Mouse (Mus musculus) ES-Bruce4 (cell line): Measurements from ENCODE around the gene Ncor2. TPM values are rescaled to one million over a fixed set of nuclear protein-coding genes. Genes with fewer than 3 reads are reported as not detected.

Experiments used
- H3K27ac ChIP-seq: 2 replicates; pipeline ENCODE4 v1.5.1; 2012; ENCODE audit warnings: low read length, inconsistent platforms; ENCODE audit not compliant: insufficient read depth
- H3K27me3 ChIP-seq: 2 replicates; pipeline ENCODE4 v1.6.1; 2012; ENCODE audit warnings: mild to moderate bottlenecking, low read length, inconsistent platforms; ENCODE audit not compliant: control insufficient read depth, poor library complexity, insufficient read depth, severe bottlenecking
- H3K36me3 ChIP-seq: 2 replicates; pipeline ENCODE4 v1.6.1; 2012; ENCODE audit warnings: inconsistent platforms, mild to moderate bottlenecking, low read length, moderate library complexity; ENCODE audit not compliant: control insufficient read depth, poor library complexity, insufficient read depth, severe bottlenecking
- H3K4me1 ChIP-seq: one replicate; pipeline ENCODE4 v1.8.1; 2011; ENCODE audit warnings: low read length; ENCODE audit not compliant: control insufficient read depth, insufficient read depth
- H3K4me3 ChIP-seq: 2 replicates; pipeline ENCODE4 v1.5.1; 2011; ENCODE audit warnings: low read depth, mild to moderate bottlenecking, low read length
- H3K9ac ChIP-seq: 2 replicates; pipeline ENCODE4 v1.6.1; 2012; ENCODE audit warnings: low read depth, mild to moderate bottlenecking, inconsistent platforms; ENCODE audit not compliant: poor library complexity, severe bottlenecking
- H3K9me3 ChIP-seq: replicated peaks from 2 replicates; pipeline ENCODE4 v1.6.1; 2012; ENCODE audit warnings: mild to moderate bottlenecking, low read length, inconsistent platforms; ENCODE audit not compliant: control insufficient read depth, poor library complexity, insufficient read depth, severe bottlenecking
- CTCF ChIP-seq: IDR thresholded peaks from one replicate; pipeline ENCODE4 v1.8.1; 2011; ENCODE audit warnings: low read depth, low read length
- EP300 ChIP-seq: IDR thresholded peaks from 2 replicates; pipeline ENCODE4 v1.6.1; 2011; ENCODE audit warnings: low read depth, low read length; ENCODE audit not compliant: insufficient read depth
- POLR2A ChIP-seq: IDR thresholded peaks from one replicate; pipeline ENCODE4 v1.8.1; 2011; ENCODE audit warnings: low read length; ENCODE audit not compliant: insufficient read depth
- polyA plus RNA-seq: library from polyadenylated mRNA; stranded (reverse); fragments of >200 nt; gene quantifications from 2 replicates; pipeline ENCODE4 v1.2.4, GENCODE M21; 2011; ENCODE audit warnings: low read depth; ENCODE audit not compliant: missing spikeins, insufficient read depth, insufficient read length

Gene Ncor2
- polyA plus RNA-seq, 1 experiment = 57.5 TPM

- H3K9me3 ChIP-seq = no peaks in the 10 kb centered on the region
- no peaks in the 10 kb centered on the region for H3K27me3 ChIP-seq
- no peaks in the 10 kb centered on the region for H3K36me3 ChIP-seq
- no peak overlapping the region for H3K27ac ChIP-seq
- H3K4me3 ChIP-seq = no peak overlapping the region
- TF ChIP-seq POLR2A (no peak), CTCF (no peak), EP300 (no peak)
- no peak overlapping the region for H3K9ac ChIP-seq
- peaks cover 34% of the 10 kb centered on the region for H3K4me1 ChIP-seq
These were observed 23.6 kb downstream of the Ncor2 start for GRCm38 (mm10) chr5:125155451-125155850.

- no peak overlapping the region for H3K4me3 ChIP-seq
- H3K27me3 ChIP-seq = no peaks in the 10 kb centered on the region
- no peaks in the 10 kb centered on the region for H3K36me3 ChIP-seq
- no peak overlapping the region for H3K9ac ChIP-seq
- TF ChIP-seq CTCF (no peak), EP300 (no peak), POLR2A (no peak)
- H3K27ac ChIP-seq = no peak overlapping the region
- H3K9me3 ChIP-seq = no peaks in the 10 kb centered on the region
- peaks cover 31% of the 10 kb centered on the region for H3K4me1 ChIP-seq
These were observed 24.0 kb downstream of the Ncor2 start for GRCm38 (mm10) chr5:125154989-125155388.

GRCm38 (mm10) chr5:125154178-125154577 is 24.8 kb downstream of the Ncor2 start:
- H3K36me3 ChIP-seq = no peaks in the 10 kb centered on the region
- no peak overlapping the region for H3K9ac ChIP-seq
- no peaks in the 10 kb centered on the region for H3K27me3 ChIP-seq
- no peaks in the 10 kb centered on the region for H3K9me3 ChIP-seq
- H3K4me3 ChIP-seq = no peak overlapping the region
- no peak overlapping the region for H3K27ac ChIP-seq
- H3K4me1 ChIP-seq = peaks cover 29% of the 10 kb centered on the region
- TF ChIP-seq CTCF (no peak), EP300 (peak; percentile 83; the same call in 1 of the 2 replicates), POLR2A (no peak)

GRCm38 (mm10) chr5:125153201-125153816 is 25.7 kb downstream of the Ncor2 start:
- peaks cover 29% of the 10 kb centered on the region for H3K4me1 ChIP-seq
- no peak overlapping the region for H3K27ac ChIP-seq
- H3K36me3 ChIP-seq = no peaks in the 10 kb centered on the region
- H3K9me3 ChIP-seq = no peaks in the 10 kb centered on the region
- TF ChIP-seq CTCF = no peak
- TF ChIP-seq EP300 = 0 out of 2 replicates have a peak, but pooled peaks have one; percentile 13
- no peaks in the 10 kb centered on the region for H3K27me3 ChIP-seq
- no peak overlapping the region for H3K9ac ChIP-seq
- no peak overlapping the region for H3K4me3 ChIP-seq

- no peak overlapping the region for H3K27ac ChIP-seq
- no peak for TF ChIP-seq EP300
- H3K27me3 ChIP-seq = no peaks in the 10 kb centered on the region
- H3K4me3 ChIP-seq = no peak overlapping the region
- H3K9me3 ChIP-seq = no peaks in the 10 kb centered on the region
- no peaks in the 10 kb centered on the region for H3K36me3 ChIP-seq
- H3K9ac ChIP-seq = no peak overlapping the region
- H3K4me1 ChIP-seq = peaks cover 29% of the 10 kb centered on the region
These were observed 27.0 kb downstream of the Ncor2 start for GRCm38 (mm10) chr5:125151872-125152534.

- Histone ChIP-seq H3K4me1 (peaks cover 27% of the 10 kb centered on the region), H3K9me3 (no peaks in the 10 kb centered on the region), H3K36me3 (no peaks in the 10 kb centered on the region), H3K27ac (no peak overlapping the region), H3K27me3 (no peaks in the 10 kb centered on the region), H3K9ac (no peak overlapping the region), H3K4me3 (no peak overlapping the region)
- TF ChIP-seq POLR2A (no peak), CTCF (no peak), EP300 (no peak)
These were observed 28.0 kb downstream of the Ncor2 start for GRCm38 (mm10) chr5:125150951-125151564.
